Mouse (Mus musculus) heart, postnatal 25 days (tissue): ENCODE measurements around the gene Gm5592. TPM values are rescaled to one million over a fixed set of nuclear protein-coding genes. Genes with fewer than 3 reads are reported as not detected.
"Not testable (repeated sequence)": the region's sequence is repeated elsewhere in the genome, so short reads cannot be mapped to it uniquely, and the experiment has no call there.

Experiments
- DNase-seq: peaks from one replicate; pipeline ENCODE4 v3.0.0; 2022; ENCODE audit warnings: low spot score
- intact Hi-C: fragments of 180-260 bp; cut with DNase I; formaldehyde crosslinking; loops from one replicate; pipeline ENCODE4 v1.15.1; 2025
- total RNA-seq, 2 experiments: library from RNA; stranded (reverse); gene quantifications; 2 replicates each; pipeline ENCODE4 v1.2.3; 2021

Gene Gm5592
- total RNA-seq = not detected

GRCm38 (mm10) chr7:41153541-41153940 lies at the start of gene Gm5592:
Gm5592 (plus strand) TSS chr7:41153841.
- DNase-seq, intact Hi-C loops: not testable (repeated sequence)

- intact Hi-C loops, DNase-seq: not testable (repeated sequence)
Observed at GRCm38 (mm10) chr7:41155806-41156205, 2.2 kb downstream of the Gm5592 start.

- DNase-seq, intact Hi-C loops: not testable (repeated sequence)
Observed at GRCm38 (mm10) chr7:41157879-41158278, 4.2 kb downstream of the Gm5592 start.

- intact Hi-C loops, DNase-seq: not testable (repeated sequence)
Observed at GRCm38 (mm10) chr7:41158562-41158961, 4.9 kb downstream of the Gm5592 start.

GRCm38 (mm10) chr7:41193671-41194070 lies 40.0 kb downstream of the Gm5592 start:
- DNase-seq = no peak

More at GRCm38 (mm10) chr7:41193671-41194070, 40.0 kb downstream of the Gm5592 start:
- intact Hi-C loops = loop anchor here (10.0 kb wide), 2 partner anchors 89 to 121 kb away; no protein-coding TSS in a partner anchor

Other genes starting within 250 kb of the Gm5592 start
- not detected for gene 4930433I11Rik, start 166.3 kb upstream of the Gm5592 start, total RNA-seq
- gene Gm4884, start 121.1 kb upstream of the Gm5592 start, total RNA-seq = not detected
- gene AI987944, start 239.5 kb downstream of the Gm5592 start, total RNA-seq = 10 to 100 TPM in 1 of 2 experiments, 1 to 10 TPM in 1; 7.7 to 11.5 TPM